Mouse (Mus musculus) heart, postnatal 0 days (tissue): ENCODE measurements around the gene Ugt1a2.
"Not testable (repeated sequence)": the region's sequence is repeated elsewhere in the genome, so short reads cannot be mapped to it uniquely, and the experiment has no call there.

Experiments used
- CTCF ChIP-seq: IDR thresholded peaks from 2 replicates; pipeline ENCODE4 v1.5.1; 2016; ENCODE audit warnings: antibody characterized with exemption, control low read depth, low read depth
- EP300 ChIP-seq: IDR thresholded peaks from 2 replicates; pipeline ENCODE4 v1.6.1; 2016; ENCODE audit warnings: antibody characterized with exemption, low read depth

- not testable (repeated sequence) for TF ChIP-seq CTCF, EP300
Observed at GRCm38 (mm10) chr1:88223011-88223515, 22.7 kb downstream of the Ugt1a2 start.
